Mouse (Mus musculus) midbrain, embryonic 16.5 days (tissue): ENCODE measurements at regions not wholly inside any gene's neighbourhood (a gene's known extent, or its start where the extent isn't known, plus 50 kb on each side); places are given as distances from the start of the nearest gene placed in this dataset.
"Not testable (repeated sequence)": the region's sequence is repeated elsewhere in the genome, so short reads cannot be mapped to it uniquely, and the experiment has no call there.

ENCODE experiments used
- ATAC-seq: fragments of 200-750 bp; cut with Nextera tagmentation; 2 replicates; pipeline ENCODE4 v1.8.0; 2017; ENCODE audit warnings: moderate TSS enrichment
- H3K27ac ChIP-seq: fragments of 300-500 bp; sonication (generic); 2 replicates; pipeline ENCODE4 v1.5.1; 2014; ENCODE audit warnings: mild to moderate bottlenecking, low read length, mixed read lengths
- H3K27me3 ChIP-seq: fragments of 300-500 bp; sonication (generic); 2 replicates; pipeline ENCODE4 v1.6.1; 2014; ENCODE audit warnings: low read depth, low read length, mixed read lengths; ENCODE audit not compliant: control insufficient read depth, insufficient read depth
- H3K36me3 ChIP-seq: fragments of 300-500 bp; sonication (generic); 2 replicates; pipeline ENCODE4 v1.6.1; 2014; ENCODE audit warnings: mild to moderate bottlenecking, low read length, moderate library complexity, mixed read lengths; ENCODE audit not compliant: control insufficient read depth, insufficient read depth
- H3K4me1 ChIP-seq: fragments of 300-500 bp; sonication (generic); 2 replicates; pipeline ENCODE4 v1.6.1; 2014; ENCODE audit warnings: mild to moderate bottlenecking, low read length, mixed read lengths; ENCODE audit not compliant: control insufficient read depth, insufficient read depth
- H3K4me2 ChIP-seq: fragments of 300-500 bp; sonication (generic); 2 replicates; pipeline ENCODE4 v1.6.1; 2014; ENCODE audit warnings: mild to moderate bottlenecking, low read length, mixed read lengths
- H3K4me3 ChIP-seq: fragments of 300-500 bp; sonication (generic); 2 replicates; pipeline ENCODE4 v1.5.1; 2014; ENCODE audit warnings: low read depth, mild to moderate bottlenecking, low read length, moderate library complexity, mixed read lengths
- H3K9ac ChIP-seq: fragments of 300-500 bp; sonication (generic); 2 replicates; pipeline ENCODE4 v1.6.1; 2014; ENCODE audit warnings: low read depth, low read length, mixed read lengths
- H3K9me3 ChIP-seq: fragments of 300-500 bp; sonication (generic); replicated peaks from 2 replicates; pipeline ENCODE4 v1.6.1; 2014; ENCODE audit warnings: mild to moderate bottlenecking, low read length, mixed read lengths; ENCODE audit not compliant: control insufficient read depth, poor library complexity, severe bottlenecking
- WGBS: fragments of 180-500 bp; shearing (Covaris S2); extraction: QIAGEN DNeasy Blood & Tissue Kit; methylation state at CpG from one replicate; pipeline ENCODE4 v1.1.7; 2014; 5-methylcytosine and 5-hydroxymethylcytosine counted together

DNA sequence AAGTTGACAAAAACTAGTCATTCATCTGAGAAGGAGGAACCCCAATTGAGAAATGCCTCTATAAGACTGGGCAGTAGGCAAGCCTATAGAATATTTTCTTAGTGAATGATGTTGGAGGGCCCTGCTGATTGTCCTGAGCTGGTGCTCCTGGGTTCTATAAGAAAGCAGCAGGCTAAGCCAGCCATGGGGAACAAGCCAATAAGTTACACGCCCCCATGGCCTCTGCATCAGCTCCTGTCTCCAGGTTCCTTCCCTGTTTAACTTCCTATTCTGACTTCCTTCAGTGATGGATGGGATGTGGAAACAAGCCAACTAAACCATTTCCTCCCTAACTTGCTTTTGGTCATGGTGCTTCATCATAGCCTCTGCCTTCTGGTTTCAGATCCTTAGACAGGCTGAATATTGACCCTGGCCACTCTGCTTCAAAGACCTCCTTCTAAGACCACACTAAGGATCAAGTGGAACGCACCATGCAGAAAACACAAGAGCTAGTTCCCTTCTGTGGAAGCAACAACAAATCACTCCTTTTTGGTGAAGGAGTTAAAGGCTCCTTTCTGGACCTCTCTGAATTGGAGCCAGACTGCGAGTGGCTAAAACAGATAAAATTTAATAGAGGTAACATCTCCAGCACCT is 76.7 kb downstream of the Tomm20 start:
- no peak for ATAC-seq

GRCm38 (mm10) chr8:126867121-126867988 is 78.3 kb downstream of the Tomm20 start:
- ATAC-seq = no peak

More for the DNA sequence above, 76.7 kb downstream of the Tomm20 start:
- Histone ChIP-seq H3K4me2 (no peak overlapping the region), H3K4me1 (no peaks in the 10 kb centered on the region), H3K36me3 (no peaks in the 10 kb centered on the region), H3K4me3 (no peak overlapping the region), H3K9ac (no peak overlapping the region), H3K27me3 (no peaks in the 10 kb centered on the region), H3K9me3 (no peaks in the 10 kb centered on the region), H3K27ac (no peak overlapping the region)
- 81% methylated on average over 3 of the region's 3 CpGs for WGBS

GRCm38 (mm10) chr8:126864314-126864948 is 81.2 kb downstream of the Tomm20 start:
- Histone ChIP-seq H3K9me3 (no peaks in the 10 kb centered on the region), H3K4me2 (no peak overlapping the region), H3K36me3 (no peaks in the 10 kb centered on the region), H3K9ac (no peak overlapping the region), H3K27ac (no peak overlapping the region), H3K27me3 (no peaks in the 10 kb centered on the region), H3K4me3 (no peak overlapping the region), H3K4me1 (no peaks in the 10 kb centered on the region)
- ATAC-seq = no peak
- 89% methylated on average over 10 of the region's 10 CpGs for WGBS

More at GRCm38 (mm10) chr8:126867121-126867988, 78.3 kb downstream of the Tomm20 start:
- no peak overlapping the region for H3K27ac ChIP-seq
- 88% methylated on average over 14 of the region's 14 CpGs for WGBS
- H3K4me2 ChIP-seq = no peak overlapping the region
- H3K9ac ChIP-seq = no peak overlapping the region
- H3K9me3 ChIP-seq = no peaks in the 10 kb centered on the region
- H3K27me3 ChIP-seq = no peaks in the 10 kb centered on the region
- no peaks in the 10 kb centered on the region for H3K36me3 ChIP-seq
- H3K4me3 ChIP-seq = no peak overlapping the region
- no peaks in the 10 kb centered on the region for H3K4me1 ChIP-seq

- ATAC-seq, H3K9me3 ChIP-seq, H3K4me3 ChIP-seq, H3K9ac ChIP-seq, H3K27ac ChIP-seq, H3K36me3 ChIP-seq, H3K4me2 ChIP-seq, H3K4me1 ChIP-seq, H3K27me3 ChIP-seq: not testable (repeated sequence)
- WGBS = 83% methylated on average over 1 of the region's 1 CpGs
These were observed 82.0 kb downstream of the Tomm20 start for GRCm38 (mm10) chr8:126863661-126864060.

- 92% methylated on average over 8 of the region's 8 CpGs for WGBS
- Histone ChIP-seq H3K27ac (no peak overlapping the region), H3K4me1 (no peaks in the 10 kb centered on the region), H3K9me3 (no peaks in the 10 kb centered on the region), H3K36me3 (no peaks in the 10 kb centered on the region), H3K27me3 (no peaks in the 10 kb centered on the region), H3K4me2 (no peak overlapping the region), H3K4me3 (no peak overlapping the region), H3K9ac (no peak overlapping the region)
- ATAC-seq = no peak
These were observed 83.9 kb downstream of the Tomm20 start for GRCm38 (mm10) chr8:126861754-126862153.

GRCm38 (mm10) chr8:126860630-126861029 is 85.0 kb downstream of the Tomm20 start:
- ATAC-seq = no peak
- Histone ChIP-seq H3K27me3 (no peaks in the 10 kb centered on the region), H3K4me1 (no peaks in the 10 kb centered on the region), H3K9me3 (no peaks in the 10 kb centered on the region), H3K36me3 (no peaks in the 10 kb centered on the region), H3K4me2 (no peak overlapping the region), H3K27ac (no peak overlapping the region), H3K9ac (no peak overlapping the region), H3K4me3 (no peak overlapping the region)
- 92% methylated on average over 7 of the region's 7 CpGs for WGBS

DNA sequence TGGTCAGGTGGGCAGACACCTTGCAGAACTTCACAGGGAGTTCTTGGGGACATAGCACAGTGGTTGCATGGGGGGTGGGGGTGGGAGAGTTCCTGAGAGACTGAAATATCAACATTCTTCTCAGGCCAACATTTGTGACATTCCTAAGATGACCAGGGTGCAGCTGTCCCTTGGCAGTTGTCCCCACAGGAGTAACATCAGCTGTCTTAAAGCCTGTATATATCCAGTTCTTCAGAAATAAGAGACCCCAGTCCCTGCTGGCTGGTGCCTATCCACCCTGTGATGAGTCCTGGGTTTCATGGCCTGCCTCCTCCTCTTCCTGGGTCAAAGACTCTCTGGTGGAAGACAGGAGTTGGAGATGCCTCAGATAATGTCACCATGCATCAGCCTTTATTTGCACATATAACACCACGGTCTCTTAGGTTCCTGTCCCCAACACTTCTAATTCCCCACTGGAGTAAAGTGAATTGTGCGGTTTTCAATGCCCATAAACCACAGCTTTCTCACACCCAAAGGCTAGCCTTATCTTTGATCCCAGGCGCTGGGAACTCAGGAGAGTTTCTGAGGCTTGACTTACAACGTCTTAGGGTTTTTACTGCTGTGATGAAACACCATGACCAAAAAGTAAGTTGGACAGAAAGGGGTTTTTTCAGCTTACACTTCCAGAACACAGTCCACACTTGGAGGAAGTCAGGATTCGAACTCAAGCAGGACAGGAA is 85.8 kb downstream of the Tomm20 start:
- Histone ChIP-seq H3K27ac (no peak overlapping the region), H3K9me3 (no peaks in the 10 kb centered on the region), H3K4me3 (no peak overlapping the region), H3K9ac (no peak overlapping the region), H3K27me3 (no peaks in the 10 kb centered on the region), H3K4me1 (no peaks in the 10 kb centered on the region), H3K4me2 (no peak overlapping the region), H3K36me3 (no peaks in the 10 kb centered on the region)
- ATAC-seq = no peak
- WGBS = 93% methylated on average over 5 of the region's 5 CpGs

DNA sequence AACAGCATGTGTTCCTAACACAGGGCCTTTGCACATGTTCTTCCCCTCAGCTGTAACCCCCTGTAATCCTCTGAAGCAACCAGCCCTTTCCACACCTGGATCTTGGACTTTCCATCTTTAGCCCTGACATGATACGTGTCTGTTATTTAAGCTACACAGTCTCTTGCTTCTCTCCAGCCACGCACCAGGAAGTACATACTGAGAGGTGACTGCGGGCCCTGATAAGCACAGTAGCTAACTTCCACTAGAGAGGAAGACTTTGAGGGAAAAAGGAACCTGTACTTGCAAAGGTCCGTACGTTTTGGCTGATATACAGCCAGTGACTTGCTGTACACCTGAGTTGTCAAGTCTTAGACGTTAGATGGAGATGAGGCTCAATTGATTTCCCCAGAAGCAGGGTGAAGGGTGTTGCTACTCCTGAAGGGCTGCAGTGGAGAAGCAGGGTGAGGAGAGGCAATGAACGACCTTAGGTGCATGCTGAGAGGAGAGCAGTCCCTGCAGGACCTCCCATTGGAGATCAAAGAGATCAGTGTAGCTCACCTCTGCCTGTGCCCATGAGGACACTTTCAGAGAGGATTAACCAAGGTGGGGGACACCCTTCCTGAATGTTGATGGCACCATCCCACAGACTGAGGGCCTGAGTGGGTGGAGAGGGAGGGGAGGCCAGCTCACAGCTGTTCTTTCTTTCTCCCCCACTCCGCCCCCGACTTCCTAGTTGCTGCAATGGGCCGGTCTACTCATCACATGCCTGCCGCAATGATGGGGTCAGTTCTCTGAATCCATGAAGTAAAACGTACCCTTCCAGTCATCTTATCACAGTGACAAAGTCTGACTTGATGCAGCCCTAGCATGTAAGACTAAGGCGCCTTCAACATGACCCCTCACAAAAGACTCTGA is 88.1 kb downstream of the Tomm20 start:
- Histone ChIP-seq H3K9ac (no peak overlapping the region), H3K27me3 (no peaks in the 10 kb centered on the region), H3K36me3 (no peaks in the 10 kb centered on the region), H3K9me3 (no peaks in the 10 kb centered on the region), H3K4me1 (no peaks in the 10 kb centered on the region), H3K4me2 (no peak overlapping the region), H3K27ac (no peak overlapping the region), H3K4me3 (no peak overlapping the region)
- no peak for ATAC-seq
- 83% methylated on average over 13 of the region's 13 CpGs for WGBS
